Mouse (Mus musculus) kidney, embryonic 16.5 days (tissue): ENCODE measurements around the gene Dixdc1. TPM values are rescaled to one million over a fixed set of nuclear protein-coding genes. Genes with fewer than 3 reads are reported as not detected.

Experiments used
- ATAC-seq: fragments of 200-750 bp; cut with Nextera tagmentation; 2 replicates; pipeline ENCODE4 v1.8.0; 2017; ENCODE audit warnings: moderate TSS enrichment; ENCODE audit not compliant: low FRiP score, low TSS enrichment
- H3K27ac ChIP-seq: fragments of 300-500 bp; sonication (generic); 2 replicates; pipeline ENCODE4 v1.5.1; 2014; ENCODE audit warnings: low read length
- H3K27me3 ChIP-seq: fragments of 300-500 bp; sonication (generic); 2 replicates; pipeline ENCODE4 v1.6.1; 2014; ENCODE audit warnings: low read length, control low read depth, mixed read lengths; ENCODE audit not compliant: insufficient read depth
- H3K36me3 ChIP-seq: fragments of 300-500 bp; sonication (generic); 2 replicates; pipeline ENCODE4 v1.6.1; 2014; ENCODE audit warnings: low read length, control low read depth, mixed read lengths; ENCODE audit not compliant: insufficient read depth
- H3K4me1 ChIP-seq: fragments of 300-500 bp; sonication (generic); 2 replicates; pipeline ENCODE4 v1.6.1; 2014; ENCODE audit warnings: low read length, control low read depth, mixed read lengths; ENCODE audit not compliant: insufficient read depth
- H3K4me2 ChIP-seq: fragments of 300-500 bp; sonication (generic); replicated peaks from 2 replicates; pipeline ENCODE4 v1.6.1; 2014; ENCODE audit warnings: low read depth, low read length
- H3K4me3 ChIP-seq: fragments of 300-500 bp; sonication (generic); 2 replicates; pipeline ENCODE4 v1.5.1; 2014; ENCODE audit warnings: mild to moderate bottlenecking, low read length
- H3K9ac ChIP-seq: fragments of 300-500 bp; sonication (generic); replicated peaks from 2 replicates; pipeline ENCODE4 v1.6.1; 2014; ENCODE audit warnings: low read length
- H3K9me3 ChIP-seq: fragments of 300-500 bp; sonication (generic); 2 replicates; pipeline ENCODE4 v1.6.1; 2016; ENCODE audit warnings: low read length, control low read depth
- WGBS: fragments of 180-500 bp; shearing (Covaris S2); extraction: QIAGEN DNeasy Blood & Tissue Kit; methylation state at CpG from one replicate; pipeline ENCODE4 v1.1.7; 2014; 5-methylcytosine and 5-hydroxymethylcytosine counted together
- polyA plus RNA-seq: library from polyadenylated mRNA; unstranded; fragments of >200 nt; fragmentation: Nextera tagmentation; extraction: Ambion mirVana; gene quantifications from 2 replicates; pipeline ENCODE4 v1.2.1, GENCODE M21; 2015

Gene Dixdc1
- polyA plus RNA-seq, 1 experiment from 2014 or later, result 7.7 TPM

- Histone ChIP-seq H3K4me1 (peaks cover 6% of the 10 kb centered on the region; the same call in 1 of the 2 replicates), H3K4me3 (peak within 1 kb of the TSS; percentile 58), H3K9me3 (no peaks in the 10 kb centered on the region), H3K27ac (peak within 1 kb of the TSS; percentile 88), H3K36me3 (no peaks in the 10 kb centered on the region), H3K27me3 (no peaks in the 10 kb centered on the region), H3K4me2 (peak within 1 kb of the TSS; percentile 62), H3K9ac (peak within 1 kb of the TSS; percentile 74)
- 0% methylated on average over 19 of the region's 19 CpGs for WGBS
- peak; percentile 87 for ATAC-seq
Measured at GRCm38 (mm10) chr9:50746214-50746677, 6.9 kb upstream of the Dixdc1 start, which contains the start of gene 2310030G06Rik. TSS of gene 2310030G06Rik (minus strand) at chr9:50746536.

DNA sequence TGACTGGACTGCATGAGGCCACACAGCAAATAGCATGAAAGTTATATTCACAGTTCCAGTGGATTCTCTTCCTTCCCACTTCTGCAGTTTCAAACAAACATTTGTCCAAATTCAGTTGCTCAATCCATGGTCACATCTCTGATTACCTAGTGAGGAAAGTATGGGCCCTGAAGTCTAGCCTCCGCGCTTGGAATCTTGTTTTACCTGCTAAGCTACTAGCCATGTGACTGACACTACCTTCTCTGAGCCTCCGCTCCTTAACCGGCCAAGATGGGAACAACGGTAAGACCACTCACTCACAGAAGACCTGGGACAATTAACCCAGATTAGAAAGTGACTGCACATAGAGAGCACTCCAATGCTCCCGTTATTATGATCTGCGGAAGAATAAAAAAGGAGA, 6.5 kb upstream of the Dixdc1 start:
- 11% methylated on average over 7 of the region's 7 CpGs for WGBS
- Histone ChIP-seq H3K9me3 (no peaks in the 10 kb centered on the region), H3K4me1 (0 out of 2 replicates have a peak, but pooled peaks cover 6% of the 10 kb centered on the region), H3K4me3 (peak overlapping the region; percentile 58), H3K27ac (peak overlapping the region; percentile 88), H3K27me3 (no peaks in the 10 kb centered on the region), H3K36me3 (no peaks in the 10 kb centered on the region), H3K4me2 (peak overlapping the region; percentile 62), H3K9ac (peak overlapping the region; percentile 74)
- peak; percentile 62; the same call in 1 of the 2 replicates for ATAC-seq

DNA sequence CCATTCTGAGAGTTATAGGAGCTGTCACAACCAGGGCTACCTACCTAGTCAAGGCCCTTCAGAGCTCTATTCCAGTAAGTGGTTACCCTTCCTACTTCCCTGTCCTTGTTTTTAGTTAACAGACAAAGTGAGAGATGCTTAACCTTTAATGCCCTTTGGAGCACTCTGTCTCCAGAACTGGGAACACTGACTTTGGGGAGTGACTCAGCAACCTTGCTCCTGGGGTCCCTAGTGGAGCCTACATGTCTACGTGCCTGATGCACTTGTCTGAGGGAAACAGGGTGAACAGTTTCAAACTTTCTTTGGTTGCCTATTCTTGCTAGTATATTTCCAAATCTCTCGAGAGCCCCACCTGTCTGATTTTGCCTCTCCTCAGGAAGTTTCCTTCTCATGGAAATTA, 3.4 kb upstream of the Dixdc1 start:
- H3K4me1 ChIP-seq, result peaks cover 11% of the 10 kb centered on the region
- ATAC-seq, result no peak
- no peaks in the 10 kb centered on the region for H3K9me3 ChIP-seq
- H3K4me2 ChIP-seq, result no peak overlapping the region
- H3K9ac ChIP-seq, result no peak overlapping the region
- no peaks in the 10 kb centered on the region for H3K27me3 ChIP-seq
- WGBS, result 74% methylated on average over 2 of the region's 2 CpGs
- no peak overlapping the region for H3K4me3 ChIP-seq
- no peak overlapping the region for H3K27ac ChIP-seq
- no peaks in the 10 kb centered on the region for H3K36me3 ChIP-seq

- Histone ChIP-seq H3K4me3 (no peak overlapping the region), H3K27ac (no peak overlapping the region), H3K4me2 (no peak overlapping the region), H3K9me3 (no peaks in the 10 kb centered on the region), H3K27me3 (no peaks in the 10 kb centered on the region), H3K9ac (no peak overlapping the region), H3K4me1 (peaks cover 11% of the 10 kb centered on the region), H3K36me3 (no peaks in the 10 kb centered on the region)
- 82% methylated on average over 3 of the region's 3 CpGs for WGBS
- no peak for ATAC-seq
Measured at GRCm38 (mm10) chr9:50742261-50742660, 2.9 kb upstream of the Dixdc1 start.

GRCm38 (mm10) chr9:50740867-50741784, 1.8 kb upstream of the Dixdc1 start:
- no peak for ATAC-seq
- no peak overlapping the region for H3K4me3 ChIP-seq
- H3K9ac ChIP-seq, result no peak overlapping the region
- 88% methylated on average over 14 of the region's 14 CpGs for WGBS
- H3K27me3 ChIP-seq, result no peaks in the 10 kb centered on the region
- H3K36me3 ChIP-seq, result no peaks in the 10 kb centered on the region
- no peaks in the 10 kb centered on the region for H3K9me3 ChIP-seq
- no peak overlapping the region for H3K4me2 ChIP-seq
- peaks cover 11% of the 10 kb centered on the region for H3K4me1 ChIP-seq
- no peak overlapping the region for H3K27ac ChIP-seq

- Histone ChIP-seq H3K36me3 (no peaks in the 10 kb centered on the region), H3K27ac (no peak overlapping the region), H3K4me2 (no peak overlapping the region; the same call in 1 of the 2 replicates), H3K27me3 (no peaks in the 10 kb centered on the region; the same call in 1 of the 2 replicates), H3K9me3 (no peaks in the 10 kb centered on the region), H3K4me3 (no peak overlapping the region), H3K9ac (no peak overlapping the region), H3K4me1 (peaks cover 6% of the 10 kb centered on the region)
- ATAC-seq, result no peak
- WGBS, result 2% methylated on average over 9 of the region's 9 CpGs
Measured at GRCm38 (mm10) chr9:50734989-50735388, 4.3 kb downstream of the Dixdc1 start.

DNA sequence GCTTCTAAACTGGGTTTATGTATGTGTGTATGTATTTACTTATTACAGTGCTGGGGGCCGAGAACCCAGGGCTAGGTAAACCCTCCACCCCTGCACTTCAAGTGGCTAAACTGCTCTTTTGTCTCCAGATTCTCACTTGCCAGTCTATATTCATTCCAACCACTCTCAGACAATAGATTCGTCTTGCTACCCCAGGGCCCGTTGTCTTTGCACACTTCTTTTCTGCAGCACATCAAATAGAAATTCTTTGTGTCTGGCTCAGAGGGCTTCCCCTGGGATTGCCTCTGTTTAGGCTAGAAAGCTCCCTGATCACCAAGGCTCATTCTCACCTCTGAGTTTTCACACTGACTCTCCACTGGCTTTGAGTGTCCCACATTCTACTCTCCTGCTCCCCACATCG, 6.8 kb downstream of the Dixdc1 start:
- Histone ChIP-seq H3K9me3 (no peaks in the 10 kb centered on the region), H3K36me3 (no peaks in the 10 kb centered on the region), H3K27me3 (no peaks in the 10 kb centered on the region; the same call in 1 of the 2 replicates), H3K4me1 (peaks cover under 1% of the 10 kb centered on the region), H3K4me3 (no peak overlapping the region), H3K27ac (no peak overlapping the region), H3K9ac (no peak overlapping the region), H3K4me2 (no peak overlapping the region)
- ATAC-seq, result no peak
- WGBS, result 17% methylated on average over 4 of the region's 4 CpGs

DNA sequence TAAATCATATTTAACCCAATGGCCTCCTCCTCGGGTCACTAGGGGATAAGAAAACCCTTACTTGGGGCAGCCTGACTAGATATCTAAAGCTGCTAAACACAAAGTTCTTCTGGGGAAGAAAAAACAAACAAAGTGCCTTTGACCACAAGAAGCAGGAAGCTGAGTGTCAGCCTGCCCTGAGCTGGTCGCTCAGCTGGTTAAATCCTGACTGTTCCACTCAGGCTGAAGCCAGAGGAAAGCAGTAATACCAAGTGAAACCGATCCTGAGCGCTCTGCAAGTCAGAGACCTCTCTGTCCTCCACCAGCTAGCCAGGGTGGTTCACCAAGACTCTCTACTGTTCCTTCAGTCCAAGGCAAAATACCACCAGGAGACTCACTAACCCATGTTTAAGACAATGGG, 9.7 kb downstream of the Dixdc1 start:
- 0 out of 2 replicates have a peak overlapping the region, but pooled peaks have one; percentile 10 for H3K9ac ChIP-seq
- H3K4me2 ChIP-seq, result no peak overlapping the region
- peaks cover 13% of the 10 kb centered on the region for H3K4me1 ChIP-seq
- no peaks in the 10 kb centered on the region for H3K9me3 ChIP-seq
- no peak for ATAC-seq
- H3K4me3 ChIP-seq, result no peak overlapping the region
- peak overlapping the region; percentile 37; the same call in 1 of the 2 replicates for H3K27ac ChIP-seq
- no peaks in the 10 kb centered on the region; the same call in 1 of the 2 replicates for H3K27me3 ChIP-seq
- no peaks in the 10 kb centered on the region for H3K36me3 ChIP-seq
- WGBS, result 30% methylated on average over 4 of the region's 4 CpGs

- peaks cover 13% of the 10 kb centered on the region for H3K4me1 ChIP-seq
- H3K9me3 ChIP-seq, result no peaks in the 10 kb centered on the region
- no peaks in the 10 kb centered on the region for H3K27me3 ChIP-seq
- H3K36me3 ChIP-seq, result no peaks in the 10 kb centered on the region
- 0% methylated on average over 45 of the region's 45 CpGs for WGBS
- peak overlapping the region; percentile 65 for H3K4me3 ChIP-seq
- H3K9ac ChIP-seq, result peak overlapping the region; percentile 72
- ATAC-seq, result peak; percentile 98
- H3K27ac ChIP-seq, result no peak overlapping the region
- peak overlapping the region; percentile 91 for H3K4me2 ChIP-seq
Measured at GRCm38 (mm10) chr9:50727925-50728651, 11.2 kb downstream of the Dixdc1 start.
